Mouse (Mus musculus) limb, embryonic 13.5 days (tissue): ENCODE data around the gene Etnk1. TPM values are rescaled to one million over a fixed set of nuclear protein-coding genes. Genes with fewer than 3 reads are reported as not detected.
"Not testable (repeated sequence)": the region's sequence is repeated elsewhere in the genome, so short reads cannot be mapped to it uniquely, and the experiment has no call there.

Experiments used
- ATAC-seq: fragments of 200-750 bp; cut with Nextera tagmentation; 2 replicates; pipeline ENCODE4 v1.8.0; 2017; ENCODE audit warnings: low read depth, moderate number of reproducible peaks, moderate TSS enrichment; ENCODE audit not compliant: low FRiP score
- H3K27ac ChIP-seq: fragments of 300-500 bp; sonication (generic); 2 replicates; pipeline ENCODE4 v1.5.1; 2015; ENCODE audit warnings: inconsistent platforms, mild to moderate bottlenecking, moderate library complexity
- H3K27me3 ChIP-seq: fragments of 300-500 bp; sonication (generic); 2 replicates; pipeline ENCODE4 v1.6.1; 2015; ENCODE audit warnings: mild to moderate bottlenecking, inconsistent platforms
- H3K36me3 ChIP-seq: fragments of 300-500 bp; sonication (generic); 2 replicates; pipeline ENCODE4 v1.6.1; 2015; ENCODE audit warnings: inconsistent platforms, mild to moderate bottlenecking, moderate library complexity
- H3K4me1 ChIP-seq: fragments of 300-500 bp; sonication (generic); 2 replicates; pipeline ENCODE4 v1.6.1; 2015; ENCODE audit warnings: inconsistent platforms
- H3K4me2 ChIP-seq: fragments of 300-500 bp; sonication (generic); replicated peaks from 2 replicates; pipeline ENCODE4 v1.6.1; 2015; ENCODE audit warnings: inconsistent platforms, mild to moderate bottlenecking, moderate library complexity
- H3K4me3 ChIP-seq: fragments of 300-500 bp; sonication (generic); 2 replicates; pipeline ENCODE4 v1.5.1; 2015; ENCODE audit warnings: moderate library complexity, mild to moderate bottlenecking, inconsistent platforms
- H3K9ac ChIP-seq: fragments of 300-500 bp; sonication (generic); 2 replicates; pipeline ENCODE4 v1.6.1; 2015; ENCODE audit warnings: mild to moderate bottlenecking, inconsistent platforms
- H3K9me3 ChIP-seq: fragments of 300-500 bp; sonication (generic); 2 replicates; pipeline ENCODE4 v1.6.1; 2016; ENCODE audit warnings: inconsistent platforms
- WGBS: fragments of 180-500 bp; shearing (Covaris S2); methylation state at CpG from one replicate; pipeline ENCODE4 v1.1.7; 2015; 5-methylcytosine and 5-hydroxymethylcytosine counted together
- polyA plus RNA-seq: library from polyadenylated mRNA; unstranded; fragments of >200 nt; fragmentation: Nextera tagmentation; extraction: Ambion mirVana; gene quantifications from 2 replicates; pipeline ENCODE4 v1.2.1, GENCODE M21; 2015

Gene Etnk1
- polyA plus RNA-seq, 1 experiment from 2014 or later: 19.4 TPM

DNA sequence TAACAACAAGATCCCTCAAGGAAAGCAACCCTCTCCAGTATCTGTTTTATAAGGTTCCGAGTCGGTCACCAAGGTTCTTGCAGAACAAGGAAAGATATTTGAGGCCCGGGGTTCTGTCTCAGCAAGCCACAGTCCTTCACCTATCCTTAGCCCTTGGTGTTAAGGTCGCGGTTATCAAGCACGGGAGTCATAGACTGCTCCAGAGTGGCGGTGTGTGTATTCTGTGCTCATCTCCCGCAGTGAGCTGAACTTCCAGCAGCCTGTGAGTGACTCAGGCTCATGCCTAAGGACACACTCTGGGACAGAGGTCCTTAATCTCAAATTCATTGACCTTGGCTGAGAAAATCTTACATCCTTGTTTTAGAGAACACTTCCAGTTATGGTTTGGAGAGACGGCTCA is 26.1 kb upstream of the Etnk1 start:
- Histone ChIP-seq H3K9me3 (no peaks in the 10 kb centered on the region), H3K36me3 (no peaks in the 10 kb centered on the region), H3K4me2 (no peak overlapping the region), H3K27ac (no peak overlapping the region), H3K9ac (no peak overlapping the region), H3K27me3 (no peaks in the 10 kb centered on the region), H3K4me1 (peaks cover 4% of the 10 kb centered on the region; the same call in 1 of the 2 replicates), H3K4me3 (no peak overlapping the region)
- no peak for ATAC-seq
- 85% methylated on average over 9 of the region's 9 CpGs for WGBS

DNA sequence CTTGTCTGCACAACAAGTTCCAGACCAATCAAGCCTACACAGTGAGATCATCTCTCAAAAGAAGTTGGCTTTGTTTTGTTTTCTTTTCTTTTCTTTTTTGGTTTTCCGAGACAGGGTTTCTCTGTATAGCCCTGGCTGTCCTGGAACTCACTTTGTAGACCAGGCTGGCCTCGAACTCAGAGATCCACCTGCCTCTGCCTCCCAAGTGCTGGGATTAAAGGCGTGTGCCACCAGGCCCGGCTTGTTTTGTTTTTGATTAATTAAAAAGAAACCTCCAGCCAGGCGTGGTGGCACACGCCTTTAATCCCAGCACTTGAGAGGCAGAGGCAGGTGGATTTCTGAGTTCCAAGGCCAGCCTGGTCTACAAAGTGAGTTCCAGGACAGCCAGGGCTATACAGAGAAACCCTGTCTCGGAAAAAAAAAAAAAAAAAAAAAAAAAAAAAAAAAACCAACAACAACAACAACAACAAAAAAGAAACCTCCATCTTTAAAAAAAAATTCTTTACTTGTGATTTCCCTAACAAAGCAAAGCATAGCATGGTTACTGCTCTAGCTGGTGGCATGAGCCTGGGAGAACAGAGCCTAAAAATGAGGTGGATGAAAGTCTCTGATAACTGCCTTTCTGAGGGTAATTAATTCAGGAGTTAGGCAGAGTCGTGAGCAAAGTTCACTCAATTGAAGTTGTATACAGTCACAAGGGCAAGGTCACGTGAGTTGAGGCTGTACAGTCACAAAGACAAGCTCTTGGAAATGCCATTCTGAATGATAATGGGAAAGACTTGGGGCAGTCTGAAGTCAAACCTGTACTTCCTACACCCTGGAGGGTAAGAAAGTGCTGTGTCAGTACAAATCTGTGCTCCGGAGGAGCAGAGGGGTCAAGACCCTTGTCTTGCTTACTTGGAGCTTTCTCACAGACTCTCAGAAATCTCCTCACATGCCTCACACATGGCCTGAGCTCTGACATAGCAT is 25.1 kb upstream of the Etnk1 start:
- not testable (repeated sequence) for H3K4me1 ChIP-seq, H3K4me3 ChIP-seq, H3K9ac ChIP-seq, H3K27me3 ChIP-seq, H3K27ac ChIP-seq, H3K4me2 ChIP-seq, ATAC-seq, H3K36me3 ChIP-seq, H3K9me3 ChIP-seq
- 76% methylated on average over 10 of the region's 10 CpGs for WGBS

GRCm38 (mm10) chr6:143142861-143143260 is 24.2 kb upstream of the Etnk1 start:
- Histone ChIP-seq H3K4me3 (no peak overlapping the region), H3K27me3 (no peaks in the 10 kb centered on the region), H3K36me3 (no peaks in the 10 kb centered on the region), H3K9me3 (no peaks in the 10 kb centered on the region), H3K9ac (no peak overlapping the region), H3K4me1 (peaks cover 4% of the 10 kb centered on the region; the same call in 1 of the 2 replicates), H3K27ac (no peak overlapping the region), H3K4me2 (no peak overlapping the region)
- no peak for ATAC-seq
- 88% methylated on average over 4 of the region's 4 CpGs for WGBS

DNA sequence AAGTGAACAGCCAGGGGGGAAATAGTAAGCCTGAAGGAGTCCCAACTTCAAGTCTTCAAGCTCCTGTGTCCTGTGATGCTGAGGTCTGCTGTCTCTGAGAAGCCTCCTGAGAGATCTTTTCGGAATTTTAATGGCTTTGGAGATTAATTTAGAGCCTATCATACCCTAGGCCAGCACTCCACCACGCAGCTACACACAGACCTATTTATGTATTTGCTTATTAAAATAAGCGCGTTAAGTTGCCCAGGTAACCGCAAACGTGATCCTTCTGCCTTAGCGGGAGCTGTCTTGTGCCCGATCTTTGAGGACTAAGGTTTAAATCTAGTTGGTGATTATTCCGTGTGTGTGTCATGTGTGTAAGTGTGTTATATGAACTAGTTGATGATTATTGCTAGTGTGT is 23.7 kb upstream of the Etnk1 start:
- no peak for ATAC-seq
- Histone ChIP-seq H3K27me3 (no peaks in the 10 kb centered on the region), H3K36me3 (no peaks in the 10 kb centered on the region), H3K4me3 (peak overlapping the region; percentile 42), H3K9me3 (no peaks in the 10 kb centered on the region), H3K4me1 (peaks cover 4% of the 10 kb centered on the region; the same call in 1 of the 2 replicates), H3K9ac (no peak overlapping the region), H3K4me2 (peak overlapping the region; percentile 66), H3K27ac (no peak overlapping the region)
- 77% methylated on average over 9 of the region's 9 CpGs for WGBS

- H3K4me1 ChIP-seq: peaks cover 4% of the 10 kb centered on the region; the same call in 1 of the 2 replicates
- peak overlapping the region; percentile 55 for H3K9ac ChIP-seq
- peak overlapping the region; percentile 42 for H3K4me3 ChIP-seq
- H3K27ac ChIP-seq: no peak overlapping the region
- H3K9me3 ChIP-seq: no peaks in the 10 kb centered on the region
- no peaks in the 10 kb centered on the region for H3K27me3 ChIP-seq
- WGBS: 12% methylated on average over 19 of the region's 19 CpGs
- no peaks in the 10 kb centered on the region for H3K36me3 ChIP-seq
- peak overlapping the region; percentile 66 for H3K4me2 ChIP-seq
- ATAC-seq: peak; percentile 36; the same call in 1 of the 2 replicates
Observed at GRCm38 (mm10) chr6:143143775-143144273, 23.2 kb upstream of the Etnk1 start.

DNA sequence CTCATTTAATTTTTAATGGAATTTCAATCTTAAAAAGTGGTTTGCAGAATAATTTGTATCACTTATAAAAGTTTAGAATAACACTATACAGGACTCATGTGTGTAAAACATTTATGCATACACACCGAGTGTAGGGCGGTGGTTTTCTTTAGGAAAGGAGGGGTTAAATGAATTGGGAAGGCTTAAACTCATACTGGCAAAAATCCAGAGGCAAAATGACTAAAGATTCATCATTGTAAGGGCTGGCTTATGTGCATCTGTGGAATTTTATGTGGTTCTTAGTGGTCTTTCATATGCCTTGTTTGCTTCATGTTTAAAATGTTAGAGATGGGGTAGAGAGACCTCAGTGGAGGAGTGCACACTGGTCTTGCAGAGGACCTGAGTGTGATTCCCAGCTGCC is 22.5 kb upstream of the Etnk1 start:
- Histone ChIP-seq H3K4me2 (no peak overlapping the region), H3K4me3 (no peak overlapping the region), H3K27ac (no peak overlapping the region), H3K27me3 (no peaks in the 10 kb centered on the region), H3K4me1 (peaks cover 4% of the 10 kb centered on the region; the same call in 1 of the 2 replicates), H3K9me3 (no peaks in the 10 kb centered on the region), H3K36me3 (no peaks in the 10 kb centered on the region), H3K9ac (no peak overlapping the region)
- no peak for ATAC-seq
- WGBS: 54% methylated on average over 2 of the region's 2 CpGs

GRCm38 (mm10) chr6:143145051-143145450 is 22.0 kb upstream of the Etnk1 start:
- no peak overlapping the region for H3K27ac ChIP-seq
- ATAC-seq: no peak
- WGBS: 64% methylated on average over 7 of the region's 7 CpGs

DNA sequence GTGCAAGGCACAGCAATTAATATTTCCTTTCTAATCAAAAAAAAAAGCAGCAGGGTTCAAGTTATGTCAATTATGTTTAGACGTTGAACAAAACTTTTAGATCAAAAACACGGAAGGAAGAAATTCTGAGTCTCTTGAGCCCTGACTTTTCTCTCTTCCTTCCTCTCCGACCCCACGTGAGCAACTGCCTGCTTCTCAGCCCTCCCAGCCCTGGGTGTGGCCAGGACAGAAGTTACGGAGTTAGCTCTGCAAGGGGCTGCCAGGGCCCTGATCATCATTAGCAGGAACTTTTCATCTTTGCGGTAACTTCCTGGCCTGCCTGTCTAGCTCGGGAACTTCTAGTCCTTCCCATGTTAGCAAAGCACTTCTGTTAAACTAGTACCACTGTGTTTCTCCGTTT is 20.3 kb upstream of the Etnk1 start:
- H3K4me2 ChIP-seq: no peak overlapping the region

More at GRCm38 (mm10) chr6:143145051-143145450, 22.0 kb upstream of the Etnk1 start:
- H3K9ac ChIP-seq: no peak overlapping the region
- peaks cover 4% of the 10 kb centered on the region; the same call in 1 of the 2 replicates for H3K4me1 ChIP-seq
- no peaks in the 10 kb centered on the region for H3K27me3 ChIP-seq
- H3K4me2 ChIP-seq: no peak overlapping the region
- H3K9me3 ChIP-seq: no peaks in the 10 kb centered on the region
- no peak overlapping the region for H3K4me3 ChIP-seq
- H3K36me3 ChIP-seq: no peaks in the 10 kb centered on the region

GRCm38 (mm10) chr6:143148868-143149267 is 18.2 kb upstream of the Etnk1 start:
- Histone ChIP-seq H3K4me2 (no peak overlapping the region), H3K36me3 (no peaks in the 10 kb centered on the region)
- no peak for ATAC-seq

More for the DNA sequence above, 20.3 kb upstream of the Etnk1 start:
- Histone ChIP-seq H3K36me3 (no peaks in the 10 kb centered on the region), H3K27me3 (no peaks in the 10 kb centered on the region), H3K9ac (no peak overlapping the region), H3K9me3 (no peaks in the 10 kb centered on the region), H3K4me1 (peaks cover 4% of the 10 kb centered on the region; the same call in 1 of the 2 replicates), H3K27ac (no peak overlapping the region), H3K4me3 (no peak overlapping the region)
- WGBS: 39% methylated on average over 8 of the region's 8 CpGs
- ATAC-seq: no peak

DNA sequence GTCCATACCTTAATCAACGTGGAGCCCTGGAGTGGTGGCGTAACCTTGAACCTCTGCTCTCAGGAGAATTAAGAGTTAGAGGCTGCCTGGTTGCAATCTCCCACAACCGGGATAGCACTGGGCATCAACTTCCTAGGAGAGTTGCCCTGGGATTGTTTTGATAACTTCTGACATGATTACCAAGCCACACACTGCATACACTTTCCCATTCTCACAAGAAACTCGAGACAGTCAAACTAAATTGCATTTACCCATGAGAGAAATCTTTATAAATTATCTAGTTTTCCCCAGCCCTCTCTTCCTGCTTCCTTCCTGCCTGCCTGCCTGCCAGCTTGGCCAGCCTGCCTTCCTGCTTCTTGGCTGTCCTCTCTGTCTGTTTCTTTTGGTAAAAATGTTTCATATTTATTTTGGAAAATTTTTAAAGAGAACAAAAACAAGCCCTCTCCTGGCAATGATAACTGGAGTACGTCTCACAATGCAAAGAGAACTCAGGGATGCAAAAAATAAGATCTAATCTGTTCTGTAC is 17.2 kb upstream of the Etnk1 start:
- Histone ChIP-seq H3K27ac (no peak overlapping the region), H3K4me1 (peaks cover 23% of the 10 kb centered on the region), H3K4me3 (no peak overlapping the region), H3K36me3 (no peaks in the 10 kb centered on the region), H3K4me2 (no peak overlapping the region), H3K9me3 (no peaks in the 10 kb centered on the region), H3K9ac (no peak overlapping the region), H3K27me3 (no peaks in the 10 kb centered on the region)
- ATAC-seq: no peak
- 59% methylated on average over 5 of the region's 5 CpGs for WGBS

More at GRCm38 (mm10) chr6:143148868-143149267, 18.2 kb upstream of the Etnk1 start:
- H3K9ac ChIP-seq: no peak overlapping the region
- H3K4me1 ChIP-seq: peaks cover 16% of the 10 kb centered on the region
- no peak overlapping the region for H3K4me3 ChIP-seq
- no peak overlapping the region for H3K27ac ChIP-seq
- no peaks in the 10 kb centered on the region for H3K9me3 ChIP-seq
- H3K27me3 ChIP-seq: no peaks in the 10 kb centered on the region

- 73% methylated on average over 10 of the region's 10 CpGs for WGBS
- not testable (repeated sequence) for ATAC-seq, H3K4me3 ChIP-seq, H3K9ac ChIP-seq, H3K27ac ChIP-seq, H3K4me2 ChIP-seq, H3K9me3 ChIP-seq, H3K36me3 ChIP-seq, H3K27me3 ChIP-seq
- peaks cover 29% of the 10 kb centered on the region for H3K4me1 ChIP-seq
Observed at GRCm38 (mm10) chr6:143151081-143151995, 15.7 kb upstream of the Etnk1 start.
